Mouse (Mus musculus) urinary bladder, postnatal 25 days (tissue): Measurements from ENCODE around the gene Rnf31.

Experiments
- DNase-seq: peaks from one replicate; pipeline ENCODE4 v3.0.0; 2022; ENCODE audit warnings: low spot score

The Rnf31 gene

GRCm38 (mm10) chr14:55591331-55591891, at the start of gene Rnf31:
Rnf31 (plus strand) TSS chr14:55591708.
- DNase-seq, result peak; percentile 82

DNA sequence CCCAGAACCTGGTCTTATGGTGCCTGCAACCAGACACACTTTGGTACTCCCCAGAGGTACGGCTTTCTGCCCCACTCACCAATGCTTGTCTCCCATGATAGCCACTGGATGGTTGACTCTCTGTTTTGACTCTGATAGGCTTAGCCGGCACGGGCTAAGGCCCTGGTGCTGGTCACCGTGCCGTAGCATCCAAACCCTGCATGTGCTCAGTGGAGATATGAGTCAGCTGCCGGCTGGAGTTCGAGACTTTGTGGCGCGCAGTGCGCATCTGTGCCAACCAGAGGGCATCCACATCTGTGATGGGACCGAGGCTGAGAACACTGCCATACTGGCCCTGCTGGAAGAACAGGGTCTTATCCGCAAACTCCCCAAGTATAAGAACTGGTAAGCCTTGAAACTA, 49.2 kb upstream of the Rnf31 start:
- no peak for DNase-seq

- no peak for DNase-seq
Observed at GRCm38 (mm10) chr14:55544334-55544733, 47.2 kb upstream of the Rnf31 start.

DNA sequence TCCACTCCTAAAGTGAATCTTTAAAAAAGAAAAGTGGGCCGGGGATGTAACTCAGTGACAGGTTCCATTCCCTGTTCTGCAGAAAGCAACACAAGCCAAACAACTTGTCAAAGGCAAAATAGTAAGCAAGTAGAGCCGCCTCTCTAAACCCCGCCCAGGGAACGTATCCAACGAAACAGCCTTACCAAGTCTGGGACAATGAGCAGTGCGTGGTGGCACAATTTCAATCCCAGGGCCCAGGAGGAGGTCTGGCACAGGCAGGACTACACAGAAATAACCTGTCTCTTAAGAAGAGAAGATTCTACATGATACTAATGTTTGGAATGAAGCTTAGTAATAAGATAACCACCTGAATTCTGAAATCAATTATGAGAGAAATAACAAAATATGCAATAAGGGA, 41.3 kb upstream of the Rnf31 start:
- no peak for DNase-seq

GRCm38 (mm10) chr14:55551347-55551746, 40.2 kb upstream of the Rnf31 start:
- DNase-seq, result no peak

- DNase-seq, result no peak
Observed at GRCm38 (mm10) chr14:55551794-55552193, 39.7 kb upstream of the Rnf31 start.

DNA sequence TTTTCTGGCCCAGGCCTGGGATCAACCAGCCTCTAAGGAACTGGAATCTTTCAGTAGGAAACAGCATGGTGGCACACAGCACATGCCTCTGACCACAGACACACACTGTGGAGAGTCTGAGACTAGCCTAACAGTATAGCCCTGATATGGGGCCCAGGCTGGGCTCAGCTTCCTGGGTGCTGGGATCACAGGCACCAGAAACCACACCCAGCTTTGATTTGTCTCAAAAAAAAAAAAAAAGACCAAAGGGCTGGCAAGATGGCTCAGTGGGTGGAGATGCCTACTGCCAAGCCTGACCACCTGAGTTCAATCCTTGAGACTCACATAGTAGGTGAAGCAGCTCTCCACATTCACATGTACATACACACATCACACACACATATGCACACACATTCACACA, 36.9 kb upstream of the Rnf31 start:
- DNase-seq, result no peak

- no peak for DNase-seq
Observed at GRCm38 (mm10) chr14:55555788-55556187, 35.7 kb upstream of the Rnf31 start.

- DNase-seq, result peak; percentile 86
Observed at GRCm38 (mm10) chr14:55557003-55557402, 34.5 kb upstream of the Rnf31 start.

- DNase-seq, result no peak
Observed at GRCm38 (mm10) chr14:55557587-55557986, 33.9 kb upstream of the Rnf31 start.

- DNase-seq, result no peak
Observed at GRCm38 (mm10) chr14:55558740-55559448, 32.6 kb upstream of the Rnf31 start.

DNA sequence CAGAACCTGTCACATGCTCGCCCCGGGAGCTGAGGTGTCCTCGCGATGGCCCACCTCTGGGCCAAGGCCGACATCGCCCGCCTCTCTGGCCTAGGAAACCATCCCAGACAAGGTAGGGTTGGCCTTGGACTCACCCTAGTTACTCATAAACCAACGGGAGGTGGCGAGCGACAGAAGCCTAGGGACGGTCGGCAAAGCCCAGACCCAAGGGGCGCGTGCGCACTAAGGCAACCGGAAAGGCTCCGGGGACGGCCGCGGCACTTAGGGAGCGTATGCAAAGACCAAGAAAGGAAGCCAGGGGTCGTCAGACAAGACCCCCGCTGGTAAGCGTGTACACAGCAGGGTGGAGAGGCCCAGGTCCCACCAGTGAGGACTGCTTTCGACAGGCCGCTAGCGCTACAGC, 31.7 kb upstream of the Rnf31 start, which contains the start of gene Dcaf11:
TSS of gene Dcaf11 (plus strand) at position 208 of the 403 bp plus-strand sequence.
- peak; percentile 78 for DNase-seq

GRCm38 (mm10) chr14:55560202-55561073, 31.1 kb upstream of the Rnf31 start, which contains the start of gene A730061H03Rik:
A730061H03Rik (minus strand) TSS chr14:55560406.
- peak; percentile 94 for DNase-seq

DNA sequence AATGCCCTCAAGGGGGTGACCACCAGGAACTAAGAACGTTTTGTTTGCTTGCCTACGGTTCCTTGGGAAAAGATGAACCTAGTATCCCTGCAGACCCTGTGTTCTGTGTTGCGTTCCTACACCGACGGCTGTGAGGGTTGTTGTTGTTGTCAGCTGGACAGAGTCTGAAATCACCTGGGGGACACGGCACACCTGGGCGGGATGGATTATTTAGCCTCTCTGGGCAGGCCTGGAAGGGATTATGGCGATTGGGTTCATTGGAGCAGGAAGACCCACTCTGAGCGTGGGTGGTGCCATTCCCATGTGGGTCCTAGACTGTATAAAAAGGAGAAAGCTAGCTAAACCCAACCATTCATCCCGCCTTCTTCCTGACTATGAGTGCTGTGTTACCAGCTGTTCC, 29.6 kb upstream of the Rnf31 start:
- DNase-seq, result no peak

DNA sequence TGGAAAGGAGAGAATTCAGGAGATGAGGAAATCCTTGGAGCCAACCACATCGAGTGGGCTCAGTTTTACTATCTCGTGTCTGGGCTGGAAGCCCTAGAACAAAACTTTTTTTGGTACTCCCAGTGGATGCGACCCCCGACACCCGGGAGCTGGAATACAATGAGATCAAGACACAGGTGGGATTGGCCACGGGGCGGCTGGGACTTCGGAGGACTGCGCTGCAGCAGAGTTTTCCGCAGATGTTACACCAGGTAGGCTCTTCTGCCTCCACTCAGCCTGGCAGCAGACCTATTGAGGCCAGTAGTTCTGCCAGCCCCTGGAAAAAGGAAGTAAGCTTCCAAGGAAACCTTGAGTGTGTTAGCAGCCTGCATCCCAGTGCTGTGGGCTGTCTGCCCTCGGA, 28.3 kb upstream of the Rnf31 start:
- DNase-seq, result no peak

GRCm38 (mm10) chr14:55565748-55566147, 25.8 kb upstream of the Rnf31 start:
- DNase-seq, result no peak

GRCm38 (mm10) chr14:55567496-55567895, 24.0 kb upstream of the Rnf31 start:
- DNase-seq, result no peak

GRCm38 (mm10) chr14:55570588-55570987, 20.9 kb upstream of the Rnf31 start:
- no peak for DNase-seq

DNA sequence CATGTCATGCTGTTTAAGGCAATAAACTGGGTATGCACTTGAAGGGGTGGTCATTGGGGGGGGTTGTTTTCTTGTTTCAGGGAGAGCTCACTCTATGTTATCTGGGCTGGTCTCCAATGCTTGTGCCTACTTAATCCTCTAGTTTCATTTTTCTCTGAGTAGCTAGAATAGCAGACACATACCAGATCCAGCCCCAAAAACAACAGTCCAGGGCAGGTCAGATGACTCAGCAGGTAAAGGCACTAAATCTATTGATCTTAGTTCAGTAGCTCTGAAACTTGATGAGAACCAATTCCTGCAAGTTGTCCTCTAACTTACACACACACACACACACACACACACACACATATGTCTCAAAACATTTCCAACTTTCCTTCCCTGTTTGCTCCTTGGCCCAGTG, 19.7 kb upstream of the Rnf31 start:
- DNase-seq, result no peak

GRCm38 (mm10) chr14:55575302-55575701, 16.2 kb upstream of the Rnf31 start, which contains the start of gene Fitm1:
Fitm1 (plus strand) TSS chr14:55575617.
- no peak for DNase-seq

GRCm38 (mm10) chr14:55575711-55576110, 15.8 kb upstream of the Rnf31 start:
- no peak for DNase-seq

DNA sequence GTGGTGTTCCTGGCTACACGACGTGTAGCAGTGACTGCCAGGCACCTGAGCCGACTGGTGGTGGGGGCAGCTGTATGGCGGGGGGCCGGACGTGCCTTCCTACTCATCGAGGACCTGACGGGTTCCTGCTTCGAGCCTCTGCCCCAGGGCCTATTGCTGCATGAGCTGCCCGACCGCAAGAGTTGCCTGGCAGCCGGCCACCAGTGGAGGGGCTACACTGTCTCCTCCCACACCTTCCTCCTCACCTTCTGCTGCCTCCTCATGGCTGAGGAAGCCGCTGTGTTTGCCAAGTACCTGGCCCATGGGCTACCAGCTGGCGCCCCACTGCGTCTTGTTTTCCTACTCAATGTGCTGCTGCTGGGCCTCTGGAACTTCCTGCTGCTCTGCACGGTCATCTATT, 15.1 kb upstream of the Rnf31 start:
- DNase-seq, result no peak
